Mouse (Mus musculus) embryonic facial prominence, embryonic 10.5 days (tissue): ENCODE data around the gene Ifi204. TPM values are rescaled to one million over a fixed set of nuclear protein-coding genes. Genes with fewer than 3 reads are reported as not detected.

ENCODE experiments used
- polyA plus RNA-seq: library from polyadenylated mRNA; unstranded; fragments of >200 nt; fragmentation: Nextera tagmentation; extraction: Ambion mirVana; gene quantifications from 2 replicates; pipeline ENCODE4 v1.2.1, GENCODE M21; 2016

Gene Ifi204
- polyA plus RNA-seq, 1 experiment from 2014 or later: 0.72 TPM

Other genes with a start within 250 kb of the Ifi204 start
- not detected in 2 replicates for gene Ifi214, start 231.0 kb downstream of the Ifi204 start, polyA plus RNA-seq
- gene Ifi213, start 167.7 kb downstream of the Ifi204 start, polyA plus RNA-seq: not detected in 2 replicates
- gene Ifi209, start 136.0 kb downstream of the Ifi204 start, polyA plus RNA-seq: 0.04 and 0.09 TPM in 2 replicates
- 0.07 TPM in 1 of 2 replicates, not detected in the other for gene Ifi208, start 93.3 kb downstream of the Ifi204 start, polyA plus RNA-seq
- gene Ifi207, start 25.2 kb downstream of the Ifi204 start, polyA plus RNA-seq: 0.06 and 0.21 TPM in 2 replicates
- 0.11 TPM in 1 of 2 replicates, not detected in the other for gene Ifi211, start 146.1 kb upstream of the Ifi204 start, polyA plus RNA-seq
- gene Mndal, start 175.5 kb upstream of the Ifi204 start, polyA plus RNA-seq: 0.10 TPM in 1 of 2 replicates, not detected in the other
- gene Ifi203, start 175.7 kb upstream of the Ifi204 start, polyA plus RNA-seq: 0.26 TPM in 1 of 2 replicates, not detected in the other
- not detected in 2 replicates for gene Ifi202b, start 215.8 kb upstream of the Ifi204 start, polyA plus RNA-seq